Mouse (Mus musculus) right cerebral cortex, postnatal 25 days (tissue): Measurements from ENCODE around the gene Mcm10.
"Not testable (repeated sequence)": the region's sequence is repeated elsewhere in the genome, so short reads cannot be mapped to it uniquely, and the experiment has no call there.

ENCODE experiments used
- DNase-seq: peaks from one replicate; pipeline ENCODE4 v3.0.0; 2022

Mcm10 gene

GRCm38 (mm10) chr2:4983987-4984386 lies 28.6 kb downstream of the Mcm10 start:
- DNase-seq, result no peak

- no peak for DNase-seq
Measured at GRCm38 (mm10) chr2:4978091-4978490, 34.5 kb downstream of the Mcm10 start.

GRCm38 (mm10) chr2:4975807-4976206 lies 36.8 kb downstream of the Mcm10 start, which contains the start of gene Ucma:
Ucma (plus strand) TSS chr2:4976122.
- peak; percentile 37 for DNase-seq

GRCm38 (mm10) chr2:4969083-4969482 lies 43.5 kb downstream of the Mcm10 start:
- DNase-seq, result no peak

- no peak for DNase-seq
Measured at GRCm38 (mm10) chr2:4967806-4968205, 44.8 kb downstream of the Mcm10 start.

- DNase-seq, result no peak
Measured at GRCm38 (mm10) chr2:4958039-4958438, 54.6 kb downstream of the Mcm10 start.

GRCm38 (mm10) chr2:4954216-4954760 lies 58.3 kb downstream of the Mcm10 start:
- no peak for DNase-seq

GRCm38 (mm10) chr2:4950986-4951385 lies 61.6 kb downstream of the Mcm10 start:
- DNase-seq, result no peak

- DNase-seq, result not testable (repeated sequence)
Measured at GRCm38 (mm10) chr2:4949691-4950090, 62.9 kb downstream of the Mcm10 start.

- no peak for DNase-seq
Measured at GRCm38 (mm10) chr2:4940861-4941260, 71.7 kb downstream of the Mcm10 start.
